Mouse (Mus musculus): ENCODE measurements around the gene Cuedc2. TPM values are rescaled to one million over a fixed set of nuclear protein-coding genes. Genes with fewer than 3 reads are reported as not detected.

Gene Cuedc2
- polyA plus RNA-seq, 1 experiment from 2014 or later: 183 TPM

GRCm38 (mm10) chr19:46333906-46334305 lies 4.6 kb downstream of the Cuedc2 start:
- Histone ChIP-seq H3K27me3 (ENCODE audit: control insufficient read depth, insufficient read depth, low read length) (no peaks in the 10 kb centered on the region), H3K27ac (replicated peaks; ENCODE audit: low read depth, low read length) (no peak overlapping the region), H3K4me3 (ENCODE audit: low read depth, low read length) (no peak overlapping the region), H3K9me3 (replicated peaks; ENCODE audit: control insufficient read depth, low read length) (no peaks in the 10 kb centered on the region), H3K4me2 (ENCODE audit: low read depth, low read length) (no peak overlapping the region), H3K36me3 (replicated peaks; ENCODE audit: control insufficient read depth, insufficient read depth, low read depth, low read length) (no peaks in the 10 kb centered on the region), H3K4me1 (ENCODE audit: control insufficient read depth, insufficient read depth, low read length) (peaks cover 8% of the 10 kb centered on the region; the same call in 1 of the 2 replicates), H3K9ac (replicated peaks; ENCODE audit: low read length) (no peak overlapping the region)
- no peak for ATAC-seq (replicated peaks; ENCODE audit: insufficient number of reproducible peaks, low FRiP score, low TSS enrichment, low read depth)
- WGBS: 91% methylated on average over 3 of the region's 3 CpGs
- no peak for DNase-seq (ENCODE audit: low spot score)

- Histone ChIP-seq H3K4me2 (ENCODE audit: low read depth, low read length) (no peak overlapping the region), H3K4me3 (ENCODE audit: low read depth, low read length) (no peak overlapping the region), H3K27me3 (ENCODE audit: control insufficient read depth, insufficient read depth, low read length) (no peaks in the 10 kb centered on the region), H3K4me1 (ENCODE audit: control insufficient read depth, insufficient read depth, low read length) (peaks cover 7% of the 10 kb centered on the region; the same call in 1 of the 2 replicates), H3K36me3 (replicated peaks; ENCODE audit: control insufficient read depth, insufficient read depth, low read depth, low read length) (no peaks in the 10 kb centered on the region), H3K9ac (replicated peaks; ENCODE audit: low read length) (no peak overlapping the region), H3K27ac (replicated peaks; ENCODE audit: low read depth, low read length) (no peak overlapping the region), H3K9me3 (replicated peaks; ENCODE audit: control insufficient read depth, low read length) (no peaks in the 10 kb centered on the region)
- DNase-seq (ENCODE audit: low spot score): no peak
- ATAC-seq (replicated peaks; ENCODE audit: insufficient number of reproducible peaks, low FRiP score, low TSS enrichment, low read depth): no peak
- 36% methylated on average over 7 of the region's 7 CpGs for WGBS
Observed at GRCm38 (mm10) chr19:46332721-46333339, 5.7 kb downstream of the Cuedc2 start.

- ATAC-seq (replicated peaks; ENCODE audit: insufficient number of reproducible peaks, low FRiP score, low TSS enrichment, low read depth) (no peak), DNase-seq (ENCODE audit: low spot score) (no peak)
- WGBS: 82% methylated on average over 3 of the region's 3 CpGs
- Histone ChIP-seq H3K36me3 (replicated peaks; ENCODE audit: control insufficient read depth, insufficient read depth, low read depth, low read length) (no peaks in the 10 kb centered on the region), H3K27ac (replicated peaks; ENCODE audit: low read depth, low read length) (no peak overlapping the region), H3K4me1 (ENCODE audit: control insufficient read depth, insufficient read depth, low read length) (peaks cover 3% of the 10 kb centered on the region; the same call in 1 of the 2 replicates), H3K4me2 (ENCODE audit: low read depth, low read length) (no peak overlapping the region), H3K9me3 (replicated peaks; ENCODE audit: control insufficient read depth, low read length) (no peaks in the 10 kb centered on the region), H3K27me3 (ENCODE audit: control insufficient read depth, insufficient read depth, low read length) (peaks cover 1% of the 10 kb centered on the region), H3K4me3 (ENCODE audit: low read depth, low read length) (no peak overlapping the region), H3K9ac (replicated peaks; ENCODE audit: low read length) (no peak overlapping the region)
Observed at GRCm38 (mm10) chr19:46331936-46332335, 6.6 kb downstream of the Cuedc2 start.

GRCm38 (mm10) chr19:46331326-46331725 lies 7.2 kb downstream of the Cuedc2 start:
- DNase-seq (ENCODE audit: low spot score): no peak
- WGBS: 88% methylated on average over 14 of the region's 14 CpGs

GRCm38 (mm10) chr19:46330696-46331095 lies 7.8 kb downstream of the Cuedc2 start:
- no peak overlapping the region for H3K4me2 ChIP-seq (ENCODE audit: low read depth, low read length)
- no peak overlapping the region for H3K27ac ChIP-seq (replicated peaks; ENCODE audit: low read depth, low read length)
- H3K36me3 ChIP-seq (replicated peaks; ENCODE audit: control insufficient read depth, insufficient read depth, low read depth, low read length): no peaks in the 10 kb centered on the region
- peaks cover 13% of the 10 kb centered on the region for H3K27me3 ChIP-seq (ENCODE audit: control insufficient read depth, insufficient read depth, low read length)
- H3K9ac ChIP-seq (replicated peaks; ENCODE audit: low read length): no peak overlapping the region
- H3K4me3 ChIP-seq (ENCODE audit: low read depth, low read length): no peak overlapping the region
- 87% methylated on average over 12 of the region's 12 CpGs for WGBS
- no peak for DNase-seq (ENCODE audit: low spot score)
- H3K4me1 ChIP-seq (ENCODE audit: control insufficient read depth, insufficient read depth, low read length): peaks cover 3% of the 10 kb centered on the region; the same call in 1 of the 2 replicates
- no peak for ATAC-seq (replicated peaks; ENCODE audit: insufficient number of reproducible peaks, low FRiP score, low TSS enrichment, low read depth)
- H3K9me3 ChIP-seq (replicated peaks; ENCODE audit: control insufficient read depth, low read length): no peaks in the 10 kb centered on the region

More at GRCm38 (mm10) chr19:46331326-46331725, 7.2 kb downstream of the Cuedc2 start:
- H3K36me3 ChIP-seq (replicated peaks; ENCODE audit: control insufficient read depth, insufficient read depth, low read depth, low read length): no peaks in the 10 kb centered on the region
- peaks cover 7% of the 10 kb centered on the region for H3K27me3 ChIP-seq (ENCODE audit: control insufficient read depth, insufficient read depth, low read length)
- no peak overlapping the region for H3K4me3 ChIP-seq (ENCODE audit: low read depth, low read length)
- ATAC-seq (replicated peaks; ENCODE audit: insufficient number of reproducible peaks, low FRiP score, low TSS enrichment, low read depth): no peak
- H3K4me1 ChIP-seq (ENCODE audit: control insufficient read depth, insufficient read depth, low read length): peaks cover 3% of the 10 kb centered on the region; the same call in 1 of the 2 replicates
- no peaks in the 10 kb centered on the region for H3K9me3 ChIP-seq (replicated peaks; ENCODE audit: control insufficient read depth, low read length)
- H3K27ac ChIP-seq (replicated peaks; ENCODE audit: low read depth, low read length): no peak overlapping the region
- H3K9ac ChIP-seq (replicated peaks; ENCODE audit: low read length): no peak overlapping the region
- H3K4me2 ChIP-seq (ENCODE audit: low read depth, low read length): no peak overlapping the region

- Histone ChIP-seq H3K4me3 (ENCODE audit: low read depth, low read length) (no peak overlapping the region), H3K9ac (replicated peaks; ENCODE audit: low read length) (no peak overlapping the region; the same call in 1 of the 2 replicates), H3K4me2 (ENCODE audit: low read depth, low read length) (peak overlapping the region; percentile 13; the same call in 1 of the 2 replicates), H3K36me3 (replicated peaks; ENCODE audit: control insufficient read depth, insufficient read depth, low read depth, low read length) (no peaks in the 10 kb centered on the region), H3K9me3 (replicated peaks; ENCODE audit: control insufficient read depth, low read length) (no peaks in the 10 kb centered on the region), H3K27ac (replicated peaks; ENCODE audit: low read depth, low read length) (no peak overlapping the region), H3K4me1 (ENCODE audit: control insufficient read depth, insufficient read depth, low read length) (peaks cover 3% of the 10 kb centered on the region; the same call in 1 of the 2 replicates), H3K27me3 (ENCODE audit: control insufficient read depth, insufficient read depth, low read length) (peaks cover 20% of the 10 kb centered on the region)
- DNase-seq (ENCODE audit: low spot score): peak; percentile 78
- WGBS: 5% methylated on average over 16 of the region's 16 CpGs
- 0 out of 2 replicates have a peak, but pooled peaks have one; percentile 11 for ATAC-seq (replicated peaks; ENCODE audit: insufficient number of reproducible peaks, low FRiP score, low TSS enrichment, low read depth)
Observed at GRCm38 (mm10) chr19:46329951-46330350, 8.6 kb downstream of the Cuedc2 start.

GRCm38 (mm10) chr19:46329031-46329641 lies 9.4 kb downstream of the Cuedc2 start:
- no peak for ATAC-seq (replicated peaks; ENCODE audit: insufficient number of reproducible peaks, low FRiP score, low TSS enrichment, low read depth)
- no peak for DNase-seq (ENCODE audit: low spot score)

More at GRCm38 (mm10) chr19:46329031-46329641, 9.4 kb downstream of the Cuedc2 start:
- Histone ChIP-seq H3K27ac (replicated peaks; ENCODE audit: low read depth, low read length) (peak overlapping the region; percentile 49; the same call in 1 of the 2 replicates), H3K9me3 (replicated peaks; ENCODE audit: control insufficient read depth, low read length) (no peaks in the 10 kb centered on the region), H3K27me3 (ENCODE audit: control insufficient read depth, insufficient read depth, low read length) (peaks cover 28% of the 10 kb centered on the region), H3K4me1 (ENCODE audit: control insufficient read depth, insufficient read depth, low read length) (peaks cover 3% of the 10 kb centered on the region; the same call in 1 of the 2 replicates), H3K4me3 (ENCODE audit: low read depth, low read length) (peak overlapping the region; percentile 65), H3K9ac (replicated peaks; ENCODE audit: low read length) (peak overlapping the region; percentile 47), H3K4me2 (ENCODE audit: low read depth, low read length) (peak overlapping the region; percentile 95), H3K36me3 (replicated peaks; ENCODE audit: control insufficient read depth, insufficient read depth, low read depth, low read length) (no peaks in the 10 kb centered on the region)
- WGBS: 1% methylated on average over 49 of the region's 54 CpGs

Data from embryonic facial prominence, embryonic 11.5 days (tissue).